Mouse (Mus musculus) adrenal gland, adult 8-10 months (tissue): Measurements from ENCODE around the gene Coil. TPM values are rescaled to one million over a fixed set of nuclear protein-coding genes. Genes with fewer than 3 reads are reported as not detected.

Source experiments
- DNase-seq: peaks from one replicate; pipeline ENCODE4 v3.0.0; 2022
- total RNA-seq, 4 experiments: library from RNA; stranded (reverse); gene quantifications; 2 replicates each; pipeline ENCODE4 v1.2.4; 2022

The Coil gene
- 10 to 100 TPM in 3 of 4 experiments, 1 to 10 TPM in 1; 9.1 to 16.0 (median 12.9) TPM for total RNA-seq

DNA sequence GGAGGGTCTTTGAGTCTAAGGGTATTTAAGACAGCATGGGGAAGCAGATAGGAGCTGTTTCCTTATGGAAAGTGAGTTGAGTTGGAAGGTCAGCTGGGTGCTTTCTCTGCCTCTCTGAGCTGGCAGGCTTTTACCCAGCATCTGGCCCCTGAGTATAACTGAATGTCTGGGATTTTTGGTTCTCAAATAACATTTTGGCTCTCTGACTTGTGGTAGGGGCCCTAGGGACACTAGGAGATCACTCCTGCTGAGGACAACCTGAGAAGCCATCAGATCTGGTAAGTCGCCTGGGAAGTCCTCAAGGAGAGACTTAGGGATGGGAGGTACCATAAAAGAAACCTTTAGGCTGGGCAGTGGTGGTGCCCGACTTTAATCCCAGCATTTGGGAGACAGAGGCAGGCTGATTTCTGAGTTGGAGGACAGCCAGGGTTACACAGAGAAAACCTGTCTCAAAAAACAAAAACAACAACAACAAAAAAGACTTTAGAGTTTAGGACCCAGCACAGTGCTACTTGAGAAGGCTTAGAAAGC, at the start of gene Coil:
TSS of gene Coil (plus strand) at position 51 of the 531 bp plus-strand sequence.
- DNase-seq: no peak

DNA sequence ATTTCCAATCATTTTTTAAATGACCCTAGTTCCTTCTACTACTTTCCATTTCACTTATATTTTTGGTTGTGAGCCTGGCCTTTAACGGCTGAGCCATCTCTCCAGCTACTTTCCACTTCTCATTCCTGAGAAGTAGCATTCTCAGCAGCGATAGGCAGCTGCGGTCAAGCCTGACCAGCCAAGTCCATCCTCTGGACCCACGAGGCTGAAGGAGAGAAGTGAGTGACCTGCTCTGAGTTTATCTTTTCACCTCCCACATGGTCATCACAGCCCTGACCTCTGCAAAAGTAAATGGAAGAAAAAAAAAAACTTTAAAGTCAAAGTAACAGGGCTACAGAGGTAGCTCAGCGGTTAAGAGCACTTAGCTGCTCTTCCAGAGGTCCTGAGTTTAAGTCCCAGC, 43.5 kb upstream of the Coil start:
- DNase-seq: no peak

DNA sequence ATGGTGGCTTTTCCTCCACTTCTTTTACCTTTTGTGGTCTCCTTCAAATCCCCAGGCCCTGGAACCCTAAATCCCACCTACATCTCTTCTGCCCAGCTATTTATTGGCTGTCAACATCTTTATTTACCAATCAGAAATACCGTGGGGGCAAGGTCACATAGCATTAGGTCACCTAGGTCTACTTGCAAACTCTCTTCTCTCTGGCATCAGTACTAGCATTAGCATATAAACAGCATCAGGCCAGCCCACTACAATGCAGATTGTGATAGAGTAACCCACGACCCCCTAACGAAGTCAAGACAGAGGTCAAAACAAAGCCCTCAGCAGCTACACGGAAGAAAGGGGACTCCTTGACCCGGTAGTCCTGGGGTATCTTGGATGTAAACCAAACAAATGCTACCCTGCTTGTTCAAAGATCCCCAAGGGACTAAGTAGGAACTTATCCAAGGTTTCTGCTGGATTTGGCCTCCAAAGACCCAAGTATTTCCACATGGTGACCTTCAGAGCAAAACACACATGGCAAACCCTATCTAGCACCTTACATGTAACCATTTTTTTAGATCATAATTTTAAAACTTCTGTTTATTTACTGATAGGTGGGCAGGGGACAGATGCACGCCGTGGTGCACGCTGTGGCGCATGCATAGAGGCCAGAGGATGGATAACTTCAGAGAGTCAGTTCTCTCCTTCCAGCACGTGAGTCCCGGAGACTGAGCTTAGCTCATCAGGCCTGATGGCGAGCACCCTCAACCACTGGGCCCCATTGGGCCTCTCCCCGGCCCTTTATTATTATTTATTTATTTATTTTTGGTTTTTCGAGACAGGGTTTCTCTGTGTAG, 38.1 kb upstream of the Coil start:
- DNase-seq: no peak

DNA sequence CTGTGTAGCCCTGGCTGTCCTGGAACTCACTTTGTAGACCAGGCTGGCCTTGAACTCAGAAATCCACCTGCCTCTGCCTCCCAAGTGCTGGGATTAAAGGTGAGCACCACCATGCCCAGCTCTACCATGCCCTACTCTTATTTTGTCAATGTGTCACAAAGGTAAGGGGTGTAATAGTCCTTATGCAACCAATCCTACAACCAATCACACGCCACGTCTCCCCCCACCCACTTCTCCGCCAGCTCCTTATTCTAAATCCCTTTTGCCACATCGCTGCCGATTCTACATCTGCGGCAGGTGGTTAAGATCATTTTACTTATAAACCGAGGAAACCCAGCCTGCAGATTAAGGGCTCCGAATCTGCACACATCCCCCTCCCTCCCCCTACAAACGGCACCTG, 37.0 kb upstream of the Coil start:
- no peak for DNase-seq

DNA sequence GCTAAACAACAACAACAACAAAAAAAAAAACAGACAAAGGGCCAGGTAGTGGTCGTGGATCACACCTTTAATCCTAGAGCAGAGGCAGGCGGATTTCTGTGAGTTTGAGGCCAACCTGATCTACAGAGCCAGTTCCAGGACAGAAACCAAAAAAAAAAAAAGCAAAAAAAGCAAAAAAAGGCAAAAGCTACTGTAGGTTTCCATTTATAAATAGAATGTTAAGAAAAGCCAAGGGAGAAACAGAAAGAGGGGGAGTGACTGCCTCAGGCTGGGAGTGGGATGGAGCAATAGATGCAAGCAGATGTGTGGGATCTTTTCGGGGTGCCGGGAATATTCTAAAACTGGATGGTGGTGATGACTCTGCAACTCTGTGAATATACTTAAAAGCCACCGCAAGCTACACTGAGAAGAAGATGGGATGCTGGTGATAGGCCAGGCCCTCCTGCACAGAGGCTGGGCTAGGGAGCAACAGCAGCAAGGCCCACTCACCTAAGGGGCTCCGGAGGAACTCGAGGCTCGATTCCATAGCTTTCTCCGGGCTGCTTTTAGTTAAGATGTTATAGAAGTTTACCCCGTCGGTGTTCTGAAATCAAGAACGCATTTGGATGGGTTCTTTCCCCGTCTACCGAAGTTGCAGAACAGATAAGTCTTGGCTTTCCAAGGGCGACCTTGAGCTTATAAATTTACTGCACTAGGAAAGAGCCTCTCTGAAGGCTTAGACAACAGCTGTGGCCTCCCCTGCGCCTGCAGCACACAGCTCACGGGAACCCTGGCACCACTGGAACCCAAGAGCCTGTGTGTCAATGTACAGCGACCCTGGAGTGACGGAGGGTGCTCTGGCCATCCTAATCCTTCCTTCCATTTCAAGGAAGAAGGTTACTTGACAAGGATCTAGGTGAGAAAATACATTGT, 35.7 kb upstream of the Coil start:
- peak; percentile 50 for DNase-seq

DNA sequence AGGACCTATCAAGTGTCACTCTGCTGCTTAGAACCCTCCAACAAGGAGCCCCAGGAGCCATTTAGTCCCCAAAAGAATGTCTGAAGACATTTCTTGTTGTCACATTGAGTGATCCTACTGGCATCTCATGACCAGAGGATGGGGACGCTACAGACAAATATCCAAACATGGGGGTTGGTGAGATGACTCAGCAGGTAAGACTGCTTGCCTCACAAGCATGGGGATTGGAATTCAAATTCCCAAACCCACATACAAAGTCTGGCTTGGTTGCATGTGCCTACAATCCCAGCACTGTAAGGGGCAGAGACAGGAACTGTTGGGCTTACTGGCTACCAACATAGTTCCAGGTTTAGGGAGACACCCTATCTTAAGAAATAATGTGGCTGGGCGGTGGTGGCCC, 32.2 kb upstream of the Coil start:
- DNase-seq: no peak

DNA sequence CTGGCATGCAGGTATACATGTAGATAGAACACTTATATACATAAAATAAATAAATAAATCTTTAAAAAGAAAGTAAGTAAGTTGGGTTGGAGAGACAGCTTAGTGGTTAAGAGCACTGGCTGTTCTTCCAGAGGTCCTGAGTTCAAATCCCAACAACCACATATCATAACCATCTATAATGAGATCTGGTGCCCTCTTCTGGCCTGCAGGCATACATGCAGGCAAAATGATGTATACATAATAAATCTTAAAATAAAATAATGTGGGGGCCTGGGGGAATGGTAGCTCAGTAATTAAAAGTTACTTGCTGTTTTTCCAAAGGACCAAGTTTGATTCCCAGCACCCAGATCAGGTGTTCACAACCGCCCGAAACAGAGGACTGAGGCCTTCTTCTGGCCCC, 31.3 kb upstream of the Coil start:
- DNase-seq: no peak

DNA sequence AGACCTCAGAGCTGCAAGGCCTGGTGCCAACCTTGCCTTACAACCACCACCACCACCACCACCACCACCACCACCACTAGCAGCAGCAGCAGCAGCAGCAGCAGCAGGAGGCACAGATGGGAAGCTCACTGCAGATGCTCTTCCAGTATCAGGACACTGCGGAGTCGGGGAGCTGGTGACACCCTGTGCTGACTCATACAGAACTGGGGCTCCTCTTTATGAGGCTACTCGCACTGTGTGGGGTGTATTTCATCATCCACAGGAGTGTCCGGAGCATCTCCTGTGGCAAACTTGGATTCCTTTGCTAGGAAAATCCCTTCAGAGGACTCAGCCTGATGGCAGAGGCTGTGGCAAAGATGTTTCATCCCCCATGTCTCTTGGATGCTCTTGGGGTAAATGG, 30.4 kb upstream of the Coil start:
- no peak for DNase-seq

DNA sequence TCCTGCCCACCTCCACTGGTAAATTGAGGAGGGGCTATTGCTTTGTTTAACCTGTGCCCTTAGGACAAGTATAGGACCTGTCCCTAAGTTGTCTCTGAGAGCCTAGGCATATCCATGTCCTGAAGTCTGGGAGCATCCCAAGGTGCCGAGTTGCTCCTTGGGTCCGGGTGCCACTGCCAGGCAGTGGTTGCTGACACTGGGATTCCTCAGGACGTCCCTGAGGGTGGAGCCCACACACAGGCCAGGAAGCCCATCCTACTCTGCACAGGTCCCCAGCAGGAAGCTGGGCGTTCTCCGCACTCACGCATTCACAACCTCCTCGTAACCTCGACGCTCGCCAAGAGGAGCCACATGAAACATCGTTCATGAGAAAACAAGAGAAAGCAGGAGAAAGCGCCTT, 28.6 kb upstream of the Coil start:
- DNase-seq: no peak

DNA sequence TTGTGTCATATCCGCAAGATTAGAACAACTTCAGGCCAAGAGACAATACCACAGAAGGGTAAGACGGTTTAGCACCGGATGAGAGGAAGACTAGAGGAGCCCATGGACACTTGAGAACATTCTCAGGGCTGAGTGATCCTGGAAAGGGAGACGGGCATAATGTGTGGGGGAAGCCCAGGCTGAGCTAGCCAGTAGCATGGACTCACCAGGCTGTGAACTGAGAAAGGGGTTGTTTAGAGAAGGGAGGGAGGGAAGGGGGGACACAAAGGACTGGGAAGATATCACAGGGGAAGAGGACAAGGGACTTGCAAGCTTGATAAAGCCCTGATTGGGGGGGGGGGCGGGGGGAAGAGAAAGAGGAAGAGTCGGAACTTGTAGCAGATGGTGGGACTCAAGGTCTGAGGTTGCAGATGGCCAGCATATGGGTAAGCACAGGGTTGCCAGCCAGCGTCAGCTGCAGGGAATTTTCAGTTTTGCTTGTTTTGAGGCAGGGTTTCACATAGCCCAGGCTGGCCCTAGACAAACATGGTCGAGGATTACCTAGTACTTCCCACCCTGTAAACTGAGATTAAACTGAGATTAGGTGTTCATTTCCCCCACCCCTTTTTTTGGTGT, 24.0 kb upstream of the Coil start:
- no peak for DNase-seq

DNA sequence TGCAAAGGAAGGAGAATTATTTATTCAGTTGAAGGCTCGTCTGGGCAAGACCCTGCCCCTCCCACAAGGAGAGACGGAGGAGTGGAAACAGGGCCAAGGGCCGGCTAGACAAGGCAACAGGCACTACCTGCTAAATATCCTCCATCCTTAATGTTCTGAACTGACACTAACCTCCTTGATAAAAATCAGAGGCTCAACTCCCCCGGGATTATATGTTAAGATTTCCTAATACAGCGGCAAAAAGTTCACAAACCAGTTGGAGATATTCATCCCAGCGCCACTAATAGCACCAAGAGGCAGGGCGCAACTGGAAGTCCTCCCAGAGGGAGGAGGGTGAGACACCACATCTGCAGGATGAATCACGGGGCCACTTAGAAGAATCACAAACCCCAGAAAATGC, 21.2 kb upstream of the Coil start:
- no peak for DNase-seq

DNA sequence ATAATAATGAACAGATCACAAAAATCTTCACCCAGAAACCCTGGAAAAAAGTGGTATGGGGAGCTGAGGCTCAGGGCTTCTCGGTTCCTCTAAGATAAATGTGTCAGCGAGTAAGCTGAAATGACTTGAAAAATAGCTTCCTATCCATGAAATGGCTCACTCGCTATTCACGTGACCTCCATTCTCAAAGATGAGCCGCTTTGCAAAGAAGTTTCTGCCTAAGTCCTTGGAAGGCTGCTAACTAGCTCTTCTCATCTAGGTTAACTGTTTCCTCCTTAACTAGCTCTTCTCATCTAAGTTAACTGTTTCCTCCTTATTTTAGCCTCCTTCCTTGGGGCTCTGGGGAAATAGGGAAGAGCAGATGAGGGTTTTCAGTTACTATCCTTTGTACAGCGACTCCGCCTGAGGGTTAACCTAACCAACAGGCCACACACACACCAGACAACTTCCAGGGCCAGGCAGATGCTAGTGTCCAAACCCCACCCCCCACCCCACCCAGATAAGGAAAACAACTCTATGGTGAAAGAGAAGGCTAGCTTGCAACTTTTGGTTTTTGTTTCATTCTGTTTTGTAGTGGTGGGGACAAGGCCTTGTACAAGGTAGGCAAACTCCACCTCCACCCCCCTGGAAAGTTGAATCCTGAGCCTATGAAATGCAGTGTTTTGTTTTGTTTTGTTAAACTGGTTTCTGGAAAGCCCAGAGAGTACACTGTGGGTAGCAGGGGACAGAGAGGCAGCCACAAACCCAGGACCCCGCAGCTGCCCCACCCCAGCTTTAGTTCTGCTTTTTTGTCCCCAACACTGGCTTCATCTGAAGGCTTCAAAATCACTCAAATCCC, 20.0 kb upstream of the Coil start:
- DNase-seq: no peak

DNA sequence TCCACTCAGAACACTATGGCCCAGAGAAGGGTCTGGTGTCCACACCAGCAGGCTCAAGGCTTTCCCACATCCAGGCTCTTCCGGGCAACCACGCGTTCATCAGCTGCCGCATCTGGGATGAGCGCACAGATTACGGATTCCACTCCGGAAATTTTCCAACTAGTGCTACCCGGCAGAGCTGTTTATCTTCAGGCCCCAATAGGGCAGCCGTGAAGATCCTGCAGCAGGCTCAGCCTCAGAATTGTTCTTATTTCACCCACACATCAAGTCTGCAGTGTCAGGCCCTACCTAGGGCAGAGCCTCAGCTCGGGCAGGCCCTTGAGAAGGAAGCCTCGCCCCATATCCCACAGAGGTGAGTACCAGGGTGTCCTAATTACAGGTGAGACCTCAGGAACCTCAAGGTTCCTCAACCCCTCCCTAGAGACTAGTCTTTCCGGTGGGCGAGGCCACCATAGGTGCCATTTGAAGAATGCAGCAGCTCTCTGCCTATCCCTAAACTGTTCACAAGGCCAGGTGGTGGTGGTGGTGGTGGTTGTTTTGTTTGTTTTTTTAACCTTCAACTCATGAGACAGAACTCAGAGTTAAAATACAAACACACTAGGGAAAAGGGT, 19.3 kb upstream of the Coil start:
- no peak for DNase-seq

DNA sequence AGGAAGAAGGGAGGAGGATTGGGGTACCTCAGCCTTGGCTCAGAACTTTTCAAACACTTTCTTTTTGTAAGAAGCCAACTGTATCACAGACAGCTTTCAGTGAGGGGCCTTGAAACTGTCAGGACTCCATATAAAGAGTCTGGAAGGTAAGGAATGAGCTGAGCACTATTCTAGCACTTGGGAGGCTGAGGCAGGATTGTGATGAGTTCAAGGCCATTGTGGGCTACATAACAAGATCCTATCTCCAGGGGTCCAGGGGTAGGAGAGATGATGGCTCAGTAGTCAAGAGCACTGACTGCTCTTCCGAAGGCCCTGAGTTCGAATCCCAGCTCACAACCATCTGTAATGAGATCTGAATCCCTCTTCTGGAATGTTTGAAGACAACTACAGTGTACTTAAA, 18.5 kb upstream of the Coil start:
- no peak for DNase-seq

DNA sequence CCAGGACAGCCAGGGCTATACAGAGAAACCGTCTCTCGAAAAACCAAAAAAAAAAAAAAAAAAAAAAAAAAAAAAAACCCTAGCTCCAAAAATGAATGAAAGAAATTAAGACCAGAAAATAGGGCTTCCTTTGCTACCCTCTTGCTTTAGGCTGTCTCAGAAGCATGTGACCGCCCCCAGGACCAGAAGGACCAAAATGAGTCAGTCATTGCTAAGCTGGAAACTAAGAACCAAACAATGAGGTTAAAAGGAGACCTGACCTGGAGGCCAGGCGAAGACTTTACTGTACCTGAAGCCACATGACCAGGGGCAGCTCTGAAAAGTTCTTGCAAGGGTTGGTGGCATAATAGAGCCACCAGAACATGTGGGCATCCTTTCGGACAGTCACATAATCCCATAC, 17.9 kb upstream of the Coil start:
- no peak for DNase-seq

DNA sequence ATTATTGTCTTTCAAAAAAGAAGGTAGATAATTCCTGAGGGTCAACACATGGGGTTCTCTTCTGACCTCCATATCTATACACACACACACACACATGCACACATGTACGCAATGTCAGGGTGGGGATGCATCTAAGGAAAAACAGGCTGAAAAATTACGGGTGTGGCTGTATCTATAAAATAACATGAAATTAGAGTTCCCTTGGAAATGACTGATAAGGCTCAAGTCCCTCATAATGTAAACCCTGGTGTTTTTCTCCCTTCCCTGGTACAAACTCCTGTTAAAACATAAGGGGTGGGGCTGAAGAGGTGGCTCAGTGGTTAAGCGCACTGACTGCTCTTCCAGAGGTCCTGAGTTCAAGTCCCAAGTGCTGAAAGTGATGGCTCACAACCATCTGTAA, 16.5 kb upstream of the Coil start:
- no peak for DNase-seq

DNA sequence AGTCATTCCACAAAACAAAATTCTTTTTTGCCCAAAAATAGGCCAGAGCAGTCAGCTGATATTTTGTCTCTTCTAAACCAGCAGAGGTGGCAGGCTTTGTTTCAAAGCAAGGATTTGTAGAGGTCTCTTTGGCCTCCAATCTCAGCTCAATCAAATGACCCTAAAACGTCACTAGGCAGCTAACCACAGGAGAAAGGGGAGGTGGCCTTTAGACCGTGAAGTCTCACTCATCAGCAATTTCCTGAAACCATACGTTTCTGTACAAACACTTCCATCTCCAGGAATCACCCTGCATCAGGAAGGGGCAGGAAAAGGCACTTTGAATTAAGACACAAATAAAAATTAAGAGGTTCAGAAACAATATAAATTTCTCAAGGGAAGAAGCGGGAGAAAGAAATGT, 15.2 kb upstream of the Coil start:
- DNase-seq: no peak

DNA sequence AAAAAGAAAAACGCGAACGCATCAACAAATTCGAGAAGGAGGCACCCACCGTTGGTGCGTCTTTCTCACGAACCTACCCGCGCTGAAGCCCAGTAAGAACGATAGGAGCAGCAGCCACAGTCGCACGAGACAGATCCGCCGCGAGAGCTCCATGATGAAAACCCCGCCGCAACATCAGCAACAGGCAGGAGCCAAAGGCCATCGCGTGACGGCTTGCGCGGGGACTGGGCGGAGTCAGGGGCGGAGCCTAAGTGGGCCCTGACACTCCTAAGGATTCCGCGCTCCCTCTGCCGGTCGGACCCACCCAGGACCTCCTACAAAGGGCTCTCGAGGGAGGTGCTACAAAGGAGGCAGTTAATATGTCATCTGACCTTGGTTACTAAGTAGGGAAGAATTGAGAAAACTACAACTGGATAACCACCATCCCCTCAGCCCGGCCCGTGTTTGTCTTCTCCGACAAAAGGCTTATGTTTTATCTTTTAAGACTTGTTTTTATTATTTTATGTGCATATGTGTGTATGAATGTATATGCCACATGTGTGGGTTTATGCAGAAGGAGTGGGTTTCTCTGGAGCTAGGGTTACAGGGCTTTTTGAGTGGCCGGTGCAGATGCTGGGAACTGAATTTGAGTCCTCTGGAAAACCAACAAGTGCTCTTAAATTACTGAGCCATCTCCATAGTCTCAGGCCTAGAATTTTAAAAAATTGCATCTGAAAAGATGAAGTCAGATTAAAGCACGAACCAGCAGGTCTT, 14.7 kb upstream of the Coil start, which contains the start of gene Scpep1:
TSS of gene Scpep1 (minus strand) at position 249 of the 753 bp plus-strand sequence.
- peak; percentile 97 for DNase-seq

DNA sequence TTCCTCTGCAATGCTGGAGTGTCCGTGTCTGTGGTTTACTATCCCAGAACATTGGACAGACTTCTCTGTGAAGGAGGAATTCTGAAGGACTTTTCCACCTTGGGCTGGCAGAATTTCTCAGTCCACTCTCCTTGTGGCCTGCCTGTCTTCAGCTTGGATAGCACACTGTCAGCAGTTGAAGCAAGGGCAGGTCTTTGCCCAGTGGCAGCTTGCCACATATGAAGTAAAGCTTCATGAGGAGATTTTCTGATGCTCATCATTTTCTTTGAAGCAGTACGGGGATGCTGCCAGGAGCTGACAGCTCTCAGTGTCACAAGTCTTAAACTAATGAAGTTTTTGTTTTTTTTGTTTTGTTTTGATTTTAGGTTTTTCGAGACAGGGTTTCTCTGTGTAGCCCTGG, 11.2 kb upstream of the Coil start:
- no peak for DNase-seq

DNA sequence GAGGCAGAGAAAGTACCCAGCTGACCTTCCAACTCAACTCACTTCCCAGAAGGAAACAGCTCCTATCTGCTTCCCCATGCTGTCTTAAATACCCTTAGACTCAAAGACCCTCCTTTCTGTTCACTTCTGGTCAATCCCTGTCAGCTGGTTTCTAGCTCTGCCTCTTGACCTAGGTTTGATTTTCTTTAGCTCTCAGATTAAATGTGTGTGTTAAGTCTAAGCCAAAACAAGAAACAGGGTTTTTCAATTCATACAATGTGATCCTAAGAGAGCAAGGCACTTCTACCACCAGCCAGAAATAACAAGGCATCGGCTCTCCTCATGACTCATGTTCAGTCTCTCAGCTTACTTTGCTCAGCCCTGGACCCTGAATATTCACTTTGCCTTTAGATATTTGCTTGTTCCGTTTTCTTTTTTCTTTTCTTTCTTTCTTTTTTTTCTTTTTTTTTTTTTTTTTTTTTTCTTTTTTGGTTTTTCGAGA, 3.1 kb upstream of the Coil start, which contains the start of gene Elobl:
TSS of gene Elobl (minus strand) at position 51 of the 481 bp plus-strand sequence.
- no peak for DNase-seq
